Mouse (Mus musculus): Measurements from ENCODE around the gene Lrrc57. TPM values are rescaled to one million over a fixed set of nuclear protein-coding genes. Genes with fewer than 3 reads are reported as not detected.

Lrrc57 gene
- polyA plus RNA-seq, 1 experiment from 2014 or later: 38.1 TPM

DNA sequence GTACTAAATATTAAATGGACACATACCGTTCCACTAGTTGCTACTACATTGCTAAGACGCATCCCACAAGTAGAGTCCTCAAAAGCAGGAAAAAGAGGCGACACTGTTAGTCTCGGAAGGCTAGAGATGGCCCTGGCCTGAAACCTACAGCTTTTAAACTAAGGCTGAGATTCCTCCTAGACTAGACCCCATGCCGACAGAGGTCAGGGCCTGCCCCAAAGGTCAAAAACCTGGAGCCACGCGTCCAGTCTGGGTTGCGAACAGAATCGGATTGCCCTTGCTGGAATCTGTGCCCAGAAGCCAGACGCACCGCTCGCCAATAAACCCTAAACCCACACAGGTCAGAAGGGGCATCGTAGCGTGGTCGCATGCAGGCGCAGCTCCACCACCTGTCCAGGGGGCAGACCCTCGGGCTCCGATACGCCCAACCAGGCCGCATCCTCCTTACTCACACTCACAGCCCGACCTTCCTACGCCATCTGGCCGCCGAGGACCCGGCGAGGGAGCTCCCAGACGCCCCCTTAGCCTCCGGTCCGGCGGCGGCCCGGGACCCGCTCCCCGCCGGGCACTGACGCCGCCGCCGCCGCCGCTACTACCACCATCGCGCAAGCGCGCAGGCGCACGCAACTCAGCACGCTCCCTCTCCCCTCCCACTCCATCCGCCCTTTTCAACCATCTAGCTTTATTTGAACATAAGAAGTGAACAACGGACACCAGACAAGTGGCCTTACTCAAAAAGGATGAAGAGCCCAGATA, 45.9 kb downstream of the Lrrc57 start, which contains the start of gene Zfp106:
TSS of gene Zfp106 (minus strand) at position 609 of the 756 bp plus-strand sequence.
- H3K4me2 ChIP-seq (replicated peaks): peak within 1 kb of the TSS; percentile 82
- ATAC-seq (ENCODE audit: low FRiP score, low read depth): peak; percentile 80
- H3K4me3 ChIP-seq: peak within 1 kb of the TSS; percentile 82
- H3K27ac ChIP-seq: peak within 1 kb of the TSS; percentile 64; the same call in 1 of the 2 replicates
- no peaks in the 10 kb centered on the region for H3K27me3 ChIP-seq (replicated peaks)
- H3K36me3 ChIP-seq: no peaks in the 10 kb centered on the region
- H3K4me1 ChIP-seq: peaks cover 15% of the 10 kb centered on the region
- WGBS: under 1% methylated on average over 50 of the region's 50 CpGs
- H3K9me3 ChIP-seq: no peaks in the 10 kb centered on the region
- H3K9ac ChIP-seq: peak within 1 kb of the TSS; percentile 92

DNA sequence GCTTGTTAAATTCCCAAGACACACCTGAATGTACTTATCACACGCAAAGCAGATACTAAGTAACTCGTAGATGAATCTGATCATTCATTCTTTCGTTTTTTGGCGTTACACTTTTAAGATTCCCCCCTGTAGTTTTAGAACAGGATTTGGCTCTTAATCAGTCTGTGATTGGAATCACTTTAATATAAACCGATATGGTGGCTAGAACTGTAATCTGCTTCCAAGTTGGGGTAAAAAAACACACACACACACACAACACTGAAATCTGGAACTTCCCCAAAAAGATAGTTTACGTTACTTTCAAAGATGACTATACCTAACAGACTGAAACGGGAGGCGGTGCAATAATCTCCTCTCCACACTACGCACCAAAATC, 46.5 kb downstream of the Lrrc57 start:
- peak overlapping the region; percentile 82 for H3K4me2 ChIP-seq (replicated peaks)
- no peak for ATAC-seq (ENCODE audit: low FRiP score, low read depth)
- no peak overlapping the region for H3K27ac ChIP-seq
- WGBS: 29% methylated on average over 9 of the region's 9 CpGs
- H3K4me3 ChIP-seq: peak overlapping the region; percentile 82
- no peaks in the 10 kb centered on the region for H3K36me3 ChIP-seq
- no peaks in the 10 kb centered on the region for H3K9me3 ChIP-seq
- no peaks in the 10 kb centered on the region for H3K27me3 ChIP-seq (replicated peaks)
- H3K9ac ChIP-seq: peak overlapping the region; percentile 92
- H3K4me1 ChIP-seq: peaks cover 9% of the 10 kb centered on the region; the same call in 1 of the 2 replicates

DNA sequence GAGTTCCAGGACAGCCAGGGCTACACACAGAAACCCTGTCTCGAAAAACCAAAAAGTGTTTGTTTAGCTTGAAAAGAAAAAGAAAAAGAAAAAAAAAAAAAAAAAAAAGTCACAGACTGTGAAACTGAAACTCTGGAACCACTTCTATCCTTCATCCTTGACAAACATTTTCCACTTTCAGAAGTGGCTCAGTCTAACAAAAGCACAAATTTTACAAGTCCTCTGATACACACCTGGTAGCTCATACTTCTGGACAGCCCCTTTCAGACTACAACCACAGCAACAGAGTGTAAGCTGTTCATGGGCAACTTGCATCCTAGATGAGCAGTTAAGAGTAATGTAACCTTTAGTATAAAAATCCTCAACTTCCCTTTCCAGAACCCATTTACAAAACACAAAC, 47.8 kb downstream of the Lrrc57 start:
- no peaks in the 10 kb centered on the region for H3K9me3 ChIP-seq
- ATAC-seq (ENCODE audit: low FRiP score, low read depth): no peak
- H3K36me3 ChIP-seq: no peaks in the 10 kb centered on the region
- WGBS: 79% methylated on average over 1 of the region's 1 CpGs
- no peak overlapping the region for H3K4me3 ChIP-seq
- H3K4me2 ChIP-seq (replicated peaks): no peak overlapping the region
- H3K4me1 ChIP-seq: peaks cover 9% of the 10 kb centered on the region; the same call in 1 of the 2 replicates
- H3K9ac ChIP-seq: no peak overlapping the region
- H3K27me3 ChIP-seq (replicated peaks): no peaks in the 10 kb centered on the region
- H3K27ac ChIP-seq: no peak overlapping the region

DNA sequence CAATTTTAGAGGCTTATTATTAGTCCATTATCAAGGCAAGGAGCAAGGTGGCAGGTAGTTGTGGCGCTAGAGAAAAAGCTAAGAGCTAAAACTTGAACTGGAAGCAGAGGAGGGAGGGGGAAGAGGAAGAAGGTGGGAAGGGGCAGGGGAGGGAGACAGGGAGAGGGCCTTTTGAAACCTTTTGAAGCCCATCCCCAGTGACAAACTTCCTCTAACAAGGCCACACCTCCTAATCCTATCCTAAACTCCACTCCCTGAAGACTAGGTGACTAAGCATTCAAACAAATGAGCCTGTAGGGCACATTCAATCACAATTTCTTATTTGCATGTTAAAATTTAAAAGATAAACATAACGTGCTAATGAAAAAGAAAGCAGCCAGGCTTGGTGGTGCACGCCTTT, 50.5 kb downstream of the Lrrc57 start:
- Histone ChIP-seq H3K27ac (no peak overlapping the region), H3K4me3 (no peak overlapping the region), H3K9ac (no peak overlapping the region), H3K36me3 (peaks cover 8% of the 10 kb centered on the region), H3K9me3 (no peaks in the 10 kb centered on the region), H3K27me3 (replicated peaks) (no peaks in the 10 kb centered on the region), H3K4me1 (peaks cover 9% of the 10 kb centered on the region; the same call in 1 of the 2 replicates), H3K4me2 (replicated peaks) (no peak overlapping the region)
- 91% methylated on average over 3 of the region's 3 CpGs for WGBS
- no peak for ATAC-seq (ENCODE audit: low FRiP score, low read depth)

DNA sequence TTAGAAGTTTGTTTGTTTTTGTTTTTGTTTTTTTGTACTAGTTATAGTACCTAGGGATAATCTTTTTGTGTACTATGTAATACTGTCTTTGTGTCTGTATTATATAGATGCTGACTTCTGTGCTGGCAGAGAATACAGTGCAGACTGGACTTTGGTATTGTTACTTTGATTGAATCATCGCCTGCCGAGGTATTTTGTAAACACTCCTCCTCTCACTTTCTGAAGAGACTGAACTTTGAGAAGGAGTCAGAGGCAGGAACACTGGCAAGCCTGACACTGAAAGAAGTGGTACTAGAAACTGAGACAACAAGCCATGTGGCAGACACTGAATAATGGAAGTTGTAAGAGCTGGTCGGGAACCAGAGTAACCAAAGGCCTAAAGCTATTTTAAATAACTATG, 52.5 kb downstream of the Lrrc57 start:
- peaks cover 18% of the 10 kb centered on the region for H3K36me3 ChIP-seq
- no peak for ATAC-seq (ENCODE audit: low FRiP score, low read depth)
- H3K4me1 ChIP-seq: no peaks in the 10 kb centered on the region; the same call in 1 of the 2 replicates
- H3K4me3 ChIP-seq: no peak overlapping the region
- no peak overlapping the region for H3K4me2 ChIP-seq (replicated peaks)
- H3K9me3 ChIP-seq: no peaks in the 10 kb centered on the region
- H3K27me3 ChIP-seq (replicated peaks): no peaks in the 10 kb centered on the region
- H3K27ac ChIP-seq: no peak overlapping the region
- 89% methylated on average over 3 of the region's 3 CpGs for WGBS
- no peak overlapping the region for H3K9ac ChIP-seq

Other genes with a start within 250 kb of the Lrrc57 start
- 10.6 and 10.7 TPM in 2 replicates for gene Ganc, start 205.6 kb downstream of the Lrrc57 start, polyA plus RNA-seq (2016; fragmentation: Nextera tagmentation; extraction: Ambion mirVana)
- 6.8 and 8.0 TPM in 2 replicates for gene Tmem87a, start 205.4 kb downstream of the Lrrc57 start, polyA plus RNA-seq (2016; fragmentation: Nextera tagmentation; extraction: Ambion mirVana)
- gene Capn3, start 153.5 kb downstream of the Lrrc57 start, polyA plus RNA-seq (2016; fragmentation: Nextera tagmentation; extraction: Ambion mirVana): 0.98 and 1.2 TPM in 2 replicates
- gene Zfp106, start 45.7 kb downstream of the Lrrc57 start, polyA plus RNA-seq (2016; fragmentation: Nextera tagmentation; extraction: Ambion mirVana): 47.8 and 52.2 TPM in 2 replicates
- 34.2 and 35.1 TPM in 2 replicates for gene Snap23, start 41.8 kb downstream of the Lrrc57 start, polyA plus RNA-seq (2016; fragmentation: Nextera tagmentation; extraction: Ambion mirVana)
- gene Haus2, start 137 bp downstream of the Lrrc57 start, polyA plus RNA-seq (2016; fragmentation: Nextera tagmentation; extraction: Ambion mirVana): 32.7 and 34.3 TPM in 2 replicates
- gene Stard9, start 19.6 kb upstream of the Lrrc57 start, polyA plus RNA-seq (2016; fragmentation: Nextera tagmentation; extraction: Ambion mirVana): 4.2 and 4.8 TPM in 2 replicates
- gene Cdan1, start 240.6 kb upstream of the Lrrc57 start, polyA plus RNA-seq (2016; fragmentation: Nextera tagmentation; extraction: Ambion mirVana): 7.5 and 9.7 TPM in 2 replicates
- gene Ttbk2, start 241.1 kb upstream of the Lrrc57 start, polyA plus RNA-seq (2016; fragmentation: Nextera tagmentation; extraction: Ambion mirVana): 12.8 and 14.9 TPM in 2 replicates